8 mouse cellular contexts compared by ENCODE assay signal in the genomic region with DNA sequence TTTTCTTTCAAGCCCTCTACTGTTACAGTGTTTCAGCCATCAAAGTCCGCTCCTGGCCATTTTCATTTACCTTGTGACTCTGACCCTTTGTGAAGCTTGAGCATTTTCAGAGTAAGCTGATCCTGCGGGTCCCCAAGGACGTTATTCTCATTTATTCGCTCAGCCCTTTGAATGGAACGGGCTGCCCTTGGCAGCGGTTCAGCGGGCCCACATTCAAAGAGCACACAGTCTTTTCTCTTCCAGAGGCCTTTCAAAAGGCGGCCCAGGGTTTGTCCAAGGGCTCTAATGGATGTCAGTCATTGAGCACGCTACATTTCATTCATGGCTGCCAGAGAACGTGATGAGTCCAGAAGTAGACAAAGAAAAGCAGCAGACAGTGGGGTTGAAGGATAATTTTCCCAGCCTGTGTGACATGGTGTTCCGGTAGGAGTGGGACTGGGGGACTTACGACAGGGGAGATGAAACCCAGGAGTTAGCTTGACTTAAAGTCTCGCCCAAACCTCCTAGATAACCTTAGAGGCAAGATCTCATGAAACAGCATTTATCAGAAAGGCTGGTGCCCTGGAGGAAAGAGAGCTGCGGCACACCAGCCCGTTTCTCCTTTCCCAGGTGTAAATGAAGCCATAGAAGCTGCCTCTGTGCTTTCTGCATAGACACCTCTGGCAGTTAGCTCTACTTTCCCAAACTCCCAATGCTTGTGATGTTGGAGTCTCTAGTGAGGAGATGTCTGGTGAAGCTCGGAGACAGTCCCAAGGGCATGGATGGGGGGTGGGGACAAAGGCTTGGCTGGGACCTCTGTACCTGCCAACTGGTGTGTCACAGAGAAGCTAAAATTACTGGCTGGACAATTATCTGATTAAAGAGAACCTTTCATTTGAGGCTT.
A peak's percentile ranks its signal among the peaks of the same experiment; 100 is the strongest.
DNase-seq lines count a peak whose midpoint lies in the region; ATAC-seq and TF ChIP-seq lines count a peak whose summit lies in the region.

No protein-coding gene starts in this region.

- peak; percentile 35 to 60 for DNase-seq in cerebellum, postnatal 4 days (ENCODE audit: low spot score in 2 of 2)
- DNase-seq in cerebellum, adult 8-10 months = no peak
- peak; percentile 88 for DNase-seq in hindbrain, postnatal 0 days (ENCODE audit: low spot score)
- no peak for DNase-seq in thymus, postnatal 36 days
- DNase-seq in heart, postnatal 25 days (ENCODE audit: low spot score) = no peak
- no peak for DNase-seq in urinary bladder, postnatal 14 days (ENCODE audit: low spot score)

- no peaks in the 10 kb centered on the region for H3K27me3 ChIP-seq in embryonic facial prominence, embryonic 15.5 days
- H3K27me3 ChIP-seq in hindbrain, postnatal 0 days (ENCODE audit: insufficient read depth, low read length) = no peaks in the 10 kb centered on the region
- no peaks in the 10 kb centered on the region for H3K27me3 ChIP-seq in neural tube, embryonic 12.5 days (replicated peaks)

- intact Hi-C loops in heart, postnatal 25 days (cut with DNase I) = no loop called here

- no peaks in the 10 kb centered on the region for H3K36me3 ChIP-seq in embryonic facial prominence, embryonic 15.5 days
- H3K36me3 ChIP-seq in hindbrain, postnatal 0 days (ENCODE audit: insufficient read depth, low read length) = no peaks in the 10 kb centered on the region
- H3K36me3 ChIP-seq in neural tube, embryonic 12.5 days = no peaks in the 10 kb centered on the region

- ATAC-seq in embryonic facial prominence, embryonic 15.5 days (ENCODE audit: insufficient number of reproducible peaks, low FRiP score, low TSS enrichment, low read depth) = peak; percentile 79
- peak; percentile 89 for ATAC-seq in hindbrain, postnatal 0 days
- peak; percentile 88 for ATAC-seq in neural tube, embryonic 12.5 days (ENCODE audit: low FRiP score, low read depth)

- no peak overlapping the region for H3K27ac ChIP-seq in embryonic facial prominence, embryonic 15.5 days (replicated peaks)
- H3K27ac ChIP-seq in hindbrain, postnatal 0 days = peak overlapping the region; percentile 32; the same call in 1 of the 2 replicates
- H3K27ac ChIP-seq in neural tube, embryonic 12.5 days = peak overlapping the region; percentile 42; the same call in 1 of the 2 replicates

- H3K4me3 ChIP-seq in embryonic facial prominence, embryonic 15.5 days (replicated peaks) = no peak overlapping the region
- peak overlapping the region; percentile 5; the same call in 1 of the 2 replicates for H3K4me3 ChIP-seq in hindbrain, postnatal 0 days (ENCODE audit: low read length)
- no peak overlapping the region for H3K4me3 ChIP-seq in neural tube, embryonic 12.5 days

- H3K4me2 ChIP-seq in embryonic facial prominence, embryonic 15.5 days (replicated peaks) = no peak overlapping the region
- H3K4me2 ChIP-seq in hindbrain, postnatal 0 days (ENCODE audit: low read depth, low read length) = peak overlapping the region; percentile 44
- H3K4me2 ChIP-seq in neural tube, embryonic 12.5 days (replicated peaks) = peak overlapping the region; percentile 37

- WGBS in embryonic facial prominence, embryonic 15.5 days = 29% methylated on average over 16 of the region's 16 CpGs
- WGBS in hindbrain, postnatal 0 days = 13% methylated on average over 16 of the region's 16 CpGs
- whole genome bisulfite sequencing in neural tube, embryonic 12.5 days = 23% methylated on average over 16 of the region's 16 CpGs

- no peak for TF ChIP-seq CTCF in hindbrain, postnatal 0 days (IDR thresholded peaks at IDR 0.05; ENCODE audit: low read depth)

- H3K9ac ChIP-seq in embryonic facial prominence, embryonic 15.5 days = no peak overlapping the region
- no peak overlapping the region for H3K9ac ChIP-seq in hindbrain, postnatal 0 days (replicated peaks; ENCODE audit: low read length)
- no peak overlapping the region for H3K9ac ChIP-seq in neural tube, embryonic 12.5 days

- no peaks in the 10 kb centered on the region for H3K9me3 ChIP-seq in embryonic facial prominence, embryonic 15.5 days (replicated peaks)
- no peaks in the 10 kb centered on the region for H3K9me3 ChIP-seq in hindbrain, postnatal 0 days (ENCODE audit: low read length)
- H3K9me3 ChIP-seq in neural tube, embryonic 12.5 days = no peaks in the 10 kb centered on the region

- H3K4me1 ChIP-seq in embryonic facial prominence, embryonic 15.5 days = peaks cover 17% of the 10 kb centered on the region
- H3K4me1 ChIP-seq in hindbrain, postnatal 0 days (ENCODE audit: insufficient read depth, low read length) = peaks cover 3% of the 10 kb centered on the region; the same call in 1 of the 2 replicates
- H3K4me1 ChIP-seq in neural tube, embryonic 12.5 days = peaks cover 23% of the 10 kb centered on the region; the same call in 1 of the 2 replicates

Comparison
In these comparisons a context has a peak if more than half of its experiments do, and no peak if none do; other contexts are left out.
1. DNase-seq: peak in cerebellum, postnatal 4 days (2 of 2) and hindbrain, postnatal 0 days (single experiment); none in cerebellum, adult 8-10 months (single experiment), thymus, postnatal 36 days (0 of 2), heart, postnatal 25 days (single experiment) and urinary bladder, postnatal 14 days (single experiment).
2. Peak in every context shown above with its lines, with median percentiles within 50 percentile points of each other: ATAC-seq.